Mouse (Mus musculus): ENCODE data around the gene Abcc2.
A peak's percentile ranks its signal among the peaks of the same experiment; 100 is the strongest.

- TF ChIP-seq CTCF (IDR thresholded peaks at IDR 0.05; ENCODE audit: low read depth, low read length) (peak; percentile 23), POLR2A (IDR thresholded peaks at IDR 0.05; ENCODE audit: insufficient read depth, low read length) (no peak), EP300 (IDR thresholded peaks at IDR 0.05; ENCODE audit: insufficient read depth, low read depth, low read length) (no peak)
These were observed 105.2 kb downstream of the Abcc2 start for GRCm38 (mm10) chr19:43887242-43887641.
